Mouse (Mus musculus): ENCODE data around the gene Ildr1. TPM values are rescaled to one million over a fixed set of nuclear protein-coding genes. Genes with fewer than 3 reads are reported as not detected.

Gene Ildr1
- total RNA-seq (2021) = under 1 TPM in 1 of 2 experiments, not detected in 1; 0.07 TPM
- long read RNA-seq, experiment 1 = 0 reads
- long read RNA-seq, experiment 2 = 0 reads

DNA sequence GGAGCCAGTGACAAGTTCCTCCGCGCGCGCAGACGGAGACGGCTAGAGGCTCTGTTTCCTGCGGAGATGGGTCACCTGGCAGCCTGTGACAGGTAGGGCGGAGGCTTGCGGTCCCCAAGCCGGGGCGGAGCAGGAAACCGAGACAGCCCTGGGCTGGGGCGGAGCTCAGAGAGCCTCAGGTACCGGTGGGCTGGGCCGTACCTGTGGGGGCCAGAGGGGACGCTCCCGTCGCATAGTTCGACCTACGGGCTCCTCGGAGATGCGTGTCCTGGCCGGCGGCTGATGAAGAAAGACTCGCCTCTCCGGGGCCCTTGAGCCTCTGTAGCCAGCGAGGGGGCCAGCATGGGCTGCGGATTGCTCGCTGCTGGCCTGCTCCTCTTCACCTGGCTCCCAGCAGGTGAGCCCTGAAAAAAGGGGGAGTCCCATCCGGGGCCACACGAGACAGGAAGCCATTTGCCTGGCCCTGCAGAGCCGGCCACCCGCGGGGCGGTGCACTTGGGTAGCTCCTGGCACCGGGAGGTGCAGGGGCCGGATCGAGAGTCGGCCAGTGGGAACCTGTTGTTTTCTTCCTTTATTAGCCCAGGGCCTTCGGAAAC lies at the start of gene Ildr1:
Ildr1 (plus strand) TSS at position 161 of the 596 bp plus-strand sequence.
- no peak for DNase-seq

DNA sequence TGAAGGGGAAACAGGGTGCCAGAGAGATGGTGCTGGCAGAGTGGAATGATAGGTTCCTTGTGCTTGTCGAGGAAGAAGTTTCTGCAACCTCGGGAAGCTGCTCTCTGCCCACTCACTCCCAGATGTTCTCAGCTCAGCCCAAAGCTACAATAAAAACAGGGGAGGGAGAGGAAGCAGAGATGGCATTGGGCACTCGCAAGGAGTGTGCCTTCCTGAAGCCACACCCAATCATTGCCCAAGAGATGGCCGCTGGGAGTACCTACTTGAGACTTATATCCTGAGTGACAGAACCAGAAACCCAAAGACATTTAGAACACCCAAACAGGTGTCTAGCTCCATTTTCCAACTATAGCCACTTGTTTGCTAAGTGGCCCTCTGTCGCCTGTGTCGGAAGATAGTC lies 48.7 kb upstream of the Ildr1 start:
- no peak for DNase-seq

GRCm38 (mm10) chr16:36649304-36649703 lies 44.5 kb upstream of the Ildr1 start:
- no peak for DNase-seq

DNA sequence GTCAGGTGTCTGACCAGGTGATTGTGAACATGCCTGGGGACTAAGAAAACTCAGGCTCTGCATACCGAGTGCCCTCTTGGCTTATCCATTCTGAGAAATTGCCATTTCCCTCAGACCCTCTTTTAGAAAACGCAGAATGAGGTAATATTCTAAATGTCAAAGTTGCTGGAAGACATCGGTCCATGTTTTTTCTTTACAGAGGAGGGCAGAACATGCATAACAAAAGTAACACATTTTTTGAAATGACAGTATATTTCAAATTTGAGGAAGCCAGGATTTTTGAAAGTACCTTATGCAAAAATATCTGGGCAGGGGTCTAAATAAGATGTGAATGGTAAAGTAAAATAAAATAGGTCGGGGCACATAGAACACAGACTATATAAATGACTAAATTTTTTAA lies 43.3 kb upstream of the Ildr1 start:
- DNase-seq = no peak

DNA sequence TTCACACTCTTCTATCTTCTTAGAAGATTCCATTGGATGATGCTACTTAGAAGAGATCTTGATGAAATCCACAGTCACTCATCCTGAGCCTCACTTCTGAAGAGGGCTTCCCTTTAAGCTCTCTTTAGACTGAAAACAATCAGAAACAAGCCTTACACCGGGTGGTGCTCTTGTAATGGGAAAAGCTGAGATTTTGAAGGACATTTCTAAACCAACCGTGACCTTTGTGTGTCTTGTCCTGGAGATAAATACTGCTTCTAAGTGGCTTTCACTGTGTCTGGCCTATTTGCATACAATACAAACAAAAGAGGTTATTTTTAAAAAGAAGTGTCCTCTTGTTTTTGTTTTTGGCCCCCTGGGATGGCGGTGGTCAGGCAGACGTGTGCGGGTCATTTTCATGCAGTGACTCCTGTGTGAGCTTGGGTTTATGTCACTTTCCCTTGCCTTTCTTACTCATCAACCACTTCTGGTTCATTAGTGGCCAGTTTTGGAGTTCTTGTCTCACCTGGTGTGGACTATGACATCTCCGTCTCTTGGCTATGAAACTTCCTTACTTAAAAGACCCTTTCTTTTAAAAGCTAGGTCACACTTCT lies 42.5 kb upstream of the Ildr1 start:
- no peak for DNase-seq

DNA sequence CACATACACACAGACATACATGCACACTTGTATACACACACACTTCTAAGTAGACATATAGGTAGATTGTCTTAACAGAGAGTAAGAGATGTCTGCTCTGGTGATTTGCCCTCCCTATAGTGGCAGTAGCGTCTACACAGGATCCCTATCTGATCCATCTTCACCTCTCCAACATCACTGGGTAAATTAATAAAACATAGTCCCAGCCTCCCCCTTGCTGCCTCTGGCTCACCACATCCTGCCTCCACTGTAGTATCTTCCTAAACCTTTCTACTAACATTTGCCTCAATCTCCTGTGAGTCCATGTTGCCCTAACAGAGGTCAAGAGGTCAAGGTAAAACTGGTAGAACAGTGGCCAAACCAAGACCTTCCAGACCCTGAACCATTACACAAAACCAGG lies 38.6 kb upstream of the Ildr1 start:
- no peak for DNase-seq

DNA sequence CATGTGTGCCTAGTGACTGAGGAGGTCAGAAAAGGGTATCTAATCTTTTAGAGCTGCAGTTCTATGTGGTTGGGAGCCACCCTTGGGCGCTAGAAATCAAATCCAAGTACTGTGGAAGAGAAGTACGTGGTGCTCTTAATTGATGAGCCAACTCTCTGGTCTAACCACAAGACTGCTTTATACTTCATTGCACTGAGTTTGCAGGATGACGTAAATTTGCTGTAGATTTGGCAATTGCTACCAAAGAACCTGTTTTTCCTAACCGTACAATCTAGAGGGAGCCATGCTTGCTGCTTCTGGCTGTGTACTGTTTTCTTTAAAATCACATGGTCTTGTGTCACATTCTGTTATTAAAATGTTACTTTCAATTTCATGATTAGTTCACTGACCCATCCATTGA lies 37.9 kb upstream of the Ildr1 start:
- no peak for DNase-seq

- no peak for DNase-seq
Observed at GRCm38 (mm10) chr16:36661330-36661729, 32.4 kb upstream of the Ildr1 start.

DNA sequence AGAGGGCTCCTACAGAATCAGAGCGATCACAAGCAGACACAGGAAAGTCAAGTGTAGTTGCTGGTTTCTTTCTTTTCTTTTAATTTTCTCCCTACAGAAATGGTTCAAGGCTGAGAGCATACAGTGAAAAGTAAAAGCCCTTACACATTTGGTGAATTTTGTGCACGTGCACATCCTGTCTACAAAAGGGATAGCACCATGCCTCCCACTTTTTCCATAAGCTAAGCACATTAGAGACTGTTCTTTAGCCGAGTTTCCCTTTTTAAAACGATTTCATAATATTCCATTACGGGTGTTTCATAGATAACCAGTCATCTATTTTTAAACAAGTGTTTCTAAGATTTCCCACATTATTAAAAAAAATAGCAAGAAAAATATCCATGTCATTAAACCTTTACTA lies 30.3 kb upstream of the Ildr1 start:
- DNase-seq = no peak

DNA sequence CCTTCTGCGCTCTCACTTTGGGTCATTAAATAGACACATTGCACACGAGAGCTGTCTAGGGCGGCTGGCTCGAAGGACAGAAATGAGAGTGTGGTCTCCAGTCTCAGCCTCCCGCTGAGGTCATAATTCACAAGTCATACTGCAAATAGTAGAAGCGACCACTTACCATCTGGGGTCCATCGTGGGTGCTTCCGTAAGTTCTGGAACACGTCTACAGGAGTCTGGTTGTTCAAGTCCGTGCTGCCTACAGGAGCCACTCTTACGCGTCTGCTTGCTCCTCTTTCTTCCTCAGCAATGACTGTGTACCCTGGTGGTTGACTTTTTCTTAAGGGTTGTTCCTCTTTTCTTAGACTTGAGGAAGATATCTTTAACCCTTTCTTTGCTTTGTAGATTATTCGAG lies 28.0 kb upstream of the Ildr1 start, which contains the start of gene Cd86:
Cd86 (minus strand) TSS at position 300 of the 400 bp plus-strand sequence.
- DNase-seq = no peak

GRCm38 (mm10) chr16:36666448-36667017 lies 27.2 kb upstream of the Ildr1 start:
- DNase-seq = no peak

DNA sequence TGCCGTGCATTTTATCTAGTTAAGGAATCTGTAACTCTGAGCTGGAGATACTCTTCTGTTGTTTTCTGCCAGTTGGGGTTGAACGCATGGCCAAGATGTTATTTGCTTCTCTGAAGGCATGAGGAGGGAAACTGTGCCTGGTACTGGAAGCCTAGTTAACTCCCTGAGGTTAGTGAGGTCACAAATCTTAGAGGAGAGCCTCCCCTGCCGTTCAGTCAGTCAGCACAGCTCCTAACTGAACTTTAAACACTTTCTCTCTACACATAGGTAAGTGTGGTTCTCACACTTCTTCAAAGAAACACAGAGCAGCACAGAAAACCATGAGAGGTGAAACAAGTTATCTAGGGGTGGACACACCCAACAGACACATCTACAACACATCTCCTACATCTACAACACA lies 23.2 kb upstream of the Ildr1 start:
- no peak for DNase-seq

GRCm38 (mm10) chr16:36673196-36673595 lies 20.6 kb upstream of the Ildr1 start:
- no peak for DNase-seq

GRCm38 (mm10) chr16:36674457-36675204 lies 19.1 kb upstream of the Ildr1 start:
- DNase-seq = no peak

DNA sequence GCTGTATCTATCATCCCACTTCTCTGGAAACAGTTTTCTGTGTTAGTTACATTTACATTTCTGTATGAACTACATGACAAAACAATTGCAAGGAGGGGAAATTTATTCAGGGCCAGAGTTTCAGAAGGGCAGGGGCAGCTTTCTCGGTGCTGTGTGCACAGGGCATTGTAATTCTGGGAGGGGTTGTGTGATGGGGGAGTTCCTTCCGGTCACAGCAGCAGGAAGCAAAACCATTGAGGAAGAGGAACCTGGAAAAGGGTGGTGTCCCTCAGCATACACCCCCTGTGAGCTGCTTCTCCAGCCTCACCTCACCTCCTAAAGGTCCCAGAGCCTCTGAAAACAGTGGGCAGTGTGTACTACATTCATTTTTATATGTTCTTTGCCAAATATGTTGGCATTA lies 18.5 kb upstream of the Ildr1 start:
- no peak for DNase-seq

- DNase-seq = no peak
Observed at GRCm38 (mm10) chr16:36675902-36676301, 17.9 kb upstream of the Ildr1 start.

- no peak for DNase-seq
Observed at GRCm38 (mm10) chr16:36681829-36682228, 11.9 kb upstream of the Ildr1 start.

- no peak for DNase-seq
Observed at GRCm38 (mm10) chr16:36684325-36684918, 9.4 kb upstream of the Ildr1 start.

- no peak for DNase-seq
Observed at GRCm38 (mm10) chr16:36688076-36688475, 5.7 kb upstream of the Ildr1 start.

GRCm38 (mm10) chr16:36691484-36691883 lies 2.3 kb upstream of the Ildr1 start:
- DNase-seq = no peak

DNA sequence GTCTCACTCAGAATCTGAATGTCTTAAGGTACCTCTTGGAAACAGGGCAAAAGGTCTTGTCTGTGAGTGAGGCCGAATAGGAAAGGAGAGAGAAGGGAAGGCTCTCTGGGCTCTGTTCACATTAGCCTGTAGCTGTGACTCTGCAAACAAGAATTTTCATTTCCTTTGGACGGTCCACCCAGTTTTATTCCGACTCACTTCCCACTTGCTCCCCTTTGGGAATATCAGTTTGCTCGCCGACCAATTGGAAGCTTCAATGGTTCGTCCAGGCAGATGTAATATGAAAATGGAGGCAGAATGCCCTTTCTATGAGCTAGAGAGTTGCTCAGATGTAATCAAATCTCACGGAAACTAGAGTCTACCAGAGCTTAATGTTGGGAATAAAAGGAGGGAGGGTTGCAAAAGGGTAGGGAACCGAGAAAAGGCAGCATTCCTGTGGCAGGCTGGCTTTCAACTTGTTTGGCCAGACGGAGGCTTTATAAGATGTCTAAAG lies 1.1 kb downstream of the Ildr1 start:
- no peak for DNase-seq

DNA sequence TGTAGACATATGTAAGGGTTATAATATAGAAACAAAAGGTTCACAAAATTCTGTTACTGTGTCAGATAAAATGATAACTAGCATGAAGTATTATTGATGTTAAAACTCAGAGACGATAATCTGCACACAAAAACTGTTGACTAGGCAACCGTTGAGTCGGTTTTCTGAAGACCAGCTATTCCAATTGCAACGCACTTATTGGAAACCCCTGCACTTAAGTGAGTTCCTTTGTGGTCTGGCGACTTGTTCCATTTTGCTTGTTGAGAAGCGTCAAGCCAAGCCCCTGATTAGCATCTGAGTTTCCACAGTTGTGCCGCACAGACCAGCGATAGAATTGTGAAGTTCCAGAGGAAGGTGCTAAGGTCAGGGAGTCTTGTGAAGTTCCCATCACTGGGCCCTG lies 3.6 kb downstream of the Ildr1 start:
- DNase-seq = no peak

DNA sequence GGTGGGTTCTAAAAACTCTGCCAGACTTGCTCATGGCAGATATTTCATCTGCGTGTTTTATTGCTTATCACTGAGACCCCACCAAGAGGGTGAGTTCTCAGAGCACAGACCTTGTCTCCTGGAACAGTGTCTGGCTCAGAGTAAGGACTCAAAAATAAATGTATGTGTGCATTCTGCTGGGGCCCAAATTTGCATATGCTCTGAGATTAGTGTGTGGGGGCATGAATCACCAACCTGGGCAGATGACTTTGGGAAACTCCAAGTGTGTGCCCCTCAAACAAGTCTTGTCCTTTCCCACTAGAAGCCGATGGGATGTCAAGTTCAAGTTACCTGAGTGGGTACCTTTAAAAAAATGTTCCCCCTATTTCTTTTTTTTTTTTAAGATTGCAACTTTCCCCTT lies 6.7 kb downstream of the Ildr1 start:
- DNase-seq = no peak

All from gastrocnemius, postnatal 10 days (tissue).